Mouse (Mus musculus) CD4-positive naive resting alpha-beta T cell, adult 57 days (primary cell): ENCODE results near the gene Ahdc1. TPM values are rescaled to one million over a fixed set of nuclear protein-coding genes. Genes with fewer than 3 reads are reported as not detected.

ENCODE experiments used
- total RNA-seq: library from RNA; stranded (reverse); gene quantifications from one replicate; pipeline ENCODE4 v1.2.4, GENCODE M21; 2023

Gene Ahdc1
- 63.1 TPM for total RNA-seq

GRCm38 (mm10) chr4:133011028-133011820, at the start of gene Ahdc1:
Ahdc1 (plus strand) TSS chr4:133011260.

GRCm38 (mm10) chr4:132973814-132974398, 37.2 kb upstream of the Ahdc1 start, which contains the start of gene Fgr:
Fgr (plus strand) TSS chr4:132974095.

Other genes starting within 250 kb of the Ahdc1 start
- gene Rpa2, start 242.9 kb upstream of the Ahdc1 start, total RNA-seq, result 47.9 TPM
- gene Themis2, start 214.9 kb upstream of the Ahdc1 start, total RNA-seq, result 7.3 TPM
- gene Ppp1r8, start 168.1 kb upstream of the Ahdc1 start, total RNA-seq, result 43.5 TPM
- 15.0 TPM for gene Stx12, start 126.8 kb upstream of the Ahdc1 start, total RNA-seq
- 36.9 TPM for gene Fam76a, start 88.7 kb upstream of the Ahdc1 start, total RNA-seq
- 4.3 TPM for gene Fgr, start 37.2 kb upstream of the Ahdc1 start, total RNA-seq
- gene Wasf2, start 119.2 kb downstream of the Ahdc1 start, total RNA-seq, result 290 TPM
- 2.5 TPM for gene Cd164l2, start 200.9 kb downstream of the Ahdc1 start, total RNA-seq
- gene Gpr3, start 201.3 kb downstream of the Ahdc1 start, total RNA-seq, result not detected
- 0.38 TPM for gene Map3k6, start 229.6 kb downstream of the Ahdc1 start, total RNA-seq